Mouse (Mus musculus) CD4-positive naive resting alpha-beta T cell, adult 57 days (primary cell): ENCODE results near the gene Gm29554. TPM values are rescaled to one million over a fixed set of nuclear protein-coding genes. Genes with fewer than 3 reads are reported as not detected.

Experiments used
- total RNA-seq: library from RNA; stranded (reverse); gene quantifications from one replicate; pipeline ENCODE4 v1.2.4, GENCODE M21; 2023

Gene Gm29554
- not detected for total RNA-seq

DNA sequence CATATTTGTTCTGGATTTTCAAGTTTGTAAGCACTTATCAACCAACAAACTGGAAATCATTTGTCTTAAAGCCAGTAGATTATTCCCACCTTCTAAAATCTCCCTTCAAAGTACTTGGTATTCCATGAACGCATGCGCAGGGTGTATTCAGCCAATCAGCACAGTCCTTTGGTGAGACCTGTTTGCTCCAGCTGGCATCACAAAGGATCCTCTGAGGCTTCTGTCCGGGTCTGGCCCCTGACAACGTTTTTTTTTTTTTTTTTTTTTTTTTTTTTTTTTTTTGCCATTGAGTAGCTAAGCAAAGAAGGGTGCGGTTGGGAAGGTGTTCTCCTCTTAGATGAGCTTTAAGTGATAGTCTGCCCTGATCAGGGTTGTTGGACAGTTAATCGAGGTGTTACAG is at the start of gene Gm29554:
Gene Gm29554, plus strand, starts transcription at position 301 of the 400 bp plus-strand sequence.

Other genes with a start within 250 kb of the Gm29554 start
- not detected for gene Gm20812, start 108.0 kb downstream of the Gm29554 start, total RNA-seq